Mouse (Mus musculus) MEL (cell line): ENCODE results near the gene Sult5a1.

Experiments
- MYC ChIP-seq: IDR thresholded peaks from 2 replicates; pipeline ENCODE4 v1.6.1; 2011; ENCODE audit warnings: low read depth, mild to moderate bottlenecking, low read length, improper control_type of control experiment, moderate library complexity
- POLR2A ChIP-seq, 2 experiments: IDR thresholded peaks; 2 replicates each; pipeline ENCODE4 v1.6.1; 2011 to 2012; ENCODE audit warnings: low read length in 2 of 2, mild to moderate bottlenecking in 2 of 2, control low read depth in 1 of 2, improper control_type of control experiment in 1 of 2, low read depth in 1 of 2, moderate library complexity in 1 of 2; ENCODE audit not compliant: control insufficient read depth in 1 of 2, insufficient read depth in 1 of 2, poor library complexity in 1 of 2

- no peak for TF ChIP-seq MYC
- no peak for TF ChIP-seq POLR2A (IDR thresholded peaks at IDR 0.05; ENCODE audit: control insufficient read depth in 1 of 2, insufficient read depth in 1 of 2, low read depth in 1 of 2, low read length in 2 of 2, poor library complexity in 1 of 2)
Measured at GRCm38 (mm10) chr8:123126193-123126816, 31.8 kb downstream of the Sult5a1 start.
